Mouse (Mus musculus): Measurements from ENCODE around the gene Pramel5.
A peak's percentile ranks its signal among the peaks of the same experiment; 100 is the strongest.
"Not testable (repeated sequence)": the region's sequence is repeated elsewhere in the genome, so short reads cannot be mapped to it uniquely, and the experiment has no call there.

The Pramel5 gene

GRCm38 (mm10) chr4:144280388-144280787 lies at the start of gene Pramel5:
Gene Pramel5, minus strand, starts transcription at chr4:144280488.
- DNase-seq (ENCODE audit: low read depth) = not testable (repeated sequence)

GRCm38 (mm10) chr4:144329949-144330348 lies 49.7 kb upstream of the Pramel5 start, which contains the start of gene Gm13128:
Gene Gm13128, plus strand, starts transcription at chr4:144330249.
- not testable (repeated sequence) for DNase-seq (ENCODE audit: low read depth)

- not testable (repeated sequence) for DNase-seq (ENCODE audit: low read depth)
These were observed 32.6 kb upstream of the Pramel5 start for GRCm38 (mm10) chr4:144312666-144313460.

- not testable (repeated sequence) for DNase-seq (ENCODE audit: low read depth)
These were observed 19.1 kb upstream of the Pramel5 start for GRCm38 (mm10) chr4:144299414-144299813.

GRCm38 (mm10) chr4:144254768-144255167 lies 25.5 kb downstream of the Pramel5 start:
- peak; percentile 43 for DNase-seq (ENCODE audit: low read depth)

Data from 416B (cell line).